Mouse (Mus musculus) embryonic facial prominence, embryonic 12.5 days (tissue): Measurements from ENCODE around the gene Tgm5. TPM values are rescaled to one million over a fixed set of nuclear protein-coding genes. Genes with fewer than 3 reads are reported as not detected.
"Not testable (repeated sequence)": the region's sequence is repeated elsewhere in the genome, so short reads cannot be mapped to it uniquely, and the experiment has no call there.

Experiments used
- ATAC-seq: fragments of 200-750 bp; cut with Nextera tagmentation; 2 replicates; pipeline ENCODE4 v1.8.0; 2017; ENCODE audit not compliant: insufficient number of reproducible peaks, insufficient read depth, low FRiP score, low TSS enrichment
- H3K27ac ChIP-seq: fragments of 300-500 bp; sonication (generic); 2 replicates; pipeline ENCODE4 v1.5.1; 2016; ENCODE audit warnings: mild to moderate bottlenecking
- H3K27me3 ChIP-seq: fragments of 300-500 bp; sonication (generic); 2 replicates; pipeline ENCODE4 v1.6.1; 2016; ENCODE audit warnings: mild to moderate bottlenecking, moderate library complexity
- H3K36me3 ChIP-seq: fragments of 300-500 bp; sonication (generic); 2 replicates; pipeline ENCODE4 v1.6.1; 2016; ENCODE audit warnings: mild to moderate bottlenecking
- H3K4me1 ChIP-seq: fragments of 300-500 bp; sonication (generic); 2 replicates; pipeline ENCODE4 v1.6.1; 2016
- H3K4me2 ChIP-seq: fragments of 300-500 bp; sonication (generic); replicated peaks from 2 replicates; pipeline ENCODE4 v1.6.1; 2016; ENCODE audit warnings: mild to moderate bottlenecking, moderate library complexity
- H3K4me3 ChIP-seq: fragments of 300-500 bp; sonication (generic); 2 replicates; pipeline ENCODE4 v1.5.1; 2016; ENCODE audit warnings: mild to moderate bottlenecking
- H3K9ac ChIP-seq: fragments of 300-500 bp; sonication (generic); 2 replicates; pipeline ENCODE4 v1.6.1; 2016; ENCODE audit warnings: mild to moderate bottlenecking, moderate library complexity
- H3K9me3 ChIP-seq: fragments of 300-500 bp; sonication (generic); 2 replicates; pipeline ENCODE4 v1.6.1; 2016; ENCODE audit warnings: mild to moderate bottlenecking, moderate library complexity
- WGBS: fragments of 180-500 bp; shearing (Covaris S2); methylation state at CpG from one replicate; pipeline ENCODE4 v1.1.7; 2016; 5-methylcytosine and 5-hydroxymethylcytosine counted together
- polyA plus RNA-seq: library from polyadenylated mRNA; unstranded; fragments of >200 nt; fragmentation: Nextera tagmentation; extraction: Ambion mirVana; gene quantifications from 2 replicates; pipeline ENCODE4 v1.2.1, GENCODE M21; 2016

Gene Tgm5
- polyA plus RNA-seq, 1 experiment from 2014 or later: not detected

GRCm38 (mm10) chr2:121004018-121004811 lies 81.4 kb downstream of the Tgm5 start:
- Histone ChIP-seq H3K4me1 (peaks cover 5% of the 10 kb centered on the region), H3K27ac (no peak overlapping the region), H3K4me3 (no peak overlapping the region), H3K9me3 (no peaks in the 10 kb centered on the region), H3K4me2 (no peak overlapping the region), H3K27me3 (no peaks in the 10 kb centered on the region), H3K36me3 (no peaks in the 10 kb centered on the region), H3K9ac (no peak overlapping the region)
- 83% methylated on average over 7 of the region's 7 CpGs for WGBS
- ATAC-seq: no peak

DNA sequence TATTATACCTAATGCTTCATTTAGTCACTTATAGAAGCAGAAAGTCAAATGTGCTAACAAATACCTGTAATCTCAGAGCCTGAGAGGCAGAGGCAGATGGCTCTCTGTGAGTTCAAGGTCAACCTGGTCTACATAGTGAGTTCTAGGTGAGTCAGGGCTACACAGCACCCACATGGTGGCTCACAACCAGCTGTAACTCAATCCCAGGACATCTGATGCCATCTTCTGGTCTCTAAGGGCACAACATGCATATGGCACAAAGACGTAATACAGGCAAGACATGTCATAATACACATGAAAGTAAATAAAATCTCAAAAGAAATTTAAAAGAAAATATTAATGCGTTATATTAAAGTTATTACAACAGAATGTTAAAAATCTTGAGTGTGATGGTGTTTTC lies 82.1 kb downstream of the Tgm5 start:
- no peak for ATAC-seq
- H3K4me2 ChIP-seq: no peak overlapping the region
- WGBS: 73% methylated on average over 2 of the region's 2 CpGs
- no peaks in the 10 kb centered on the region for H3K9me3 ChIP-seq
- H3K4me1 ChIP-seq: no peaks in the 10 kb centered on the region; the same call in 1 of the 2 replicates
- H3K27ac ChIP-seq: no peak overlapping the region
- H3K9ac ChIP-seq: no peak overlapping the region
- no peaks in the 10 kb centered on the region for H3K36me3 ChIP-seq
- no peaks in the 10 kb centered on the region for H3K27me3 ChIP-seq
- H3K4me3 ChIP-seq: no peak overlapping the region

DNA sequence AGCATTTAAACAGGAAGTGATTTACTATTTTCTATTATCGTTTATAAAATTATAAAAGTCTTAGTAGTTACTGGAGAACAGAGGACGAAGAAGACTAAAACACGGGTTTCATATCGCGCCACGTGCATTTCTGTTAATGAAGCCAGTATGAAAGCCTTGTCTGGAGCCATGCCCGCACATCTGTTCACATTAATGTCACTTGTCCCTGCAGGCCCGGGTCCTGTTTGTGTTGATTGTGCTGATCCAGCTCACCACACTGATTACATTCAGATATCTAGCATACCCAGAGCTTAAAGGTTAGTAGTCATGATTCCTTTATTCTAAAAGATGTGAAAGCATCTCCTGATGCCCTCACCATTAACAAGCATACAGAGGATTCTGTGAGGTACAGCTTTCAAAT lies 86.8 kb downstream of the Tgm5 start:
- no peak overlapping the region for H3K4me2 ChIP-seq
- ATAC-seq: no peak
- WGBS: 86% methylated on average over 8 of the region's 8 CpGs
- no peak overlapping the region for H3K4me3 ChIP-seq
- H3K9ac ChIP-seq: no peak overlapping the region
- no peaks in the 10 kb centered on the region for H3K9me3 ChIP-seq
- H3K27me3 ChIP-seq: no peaks in the 10 kb centered on the region
- no peaks in the 10 kb centered on the region for H3K36me3 ChIP-seq
- H3K27ac ChIP-seq: no peak overlapping the region
- no peaks in the 10 kb centered on the region for H3K4me1 ChIP-seq

GRCm38 (mm10) chr2:120996607-120997006 lies 89.0 kb downstream of the Tgm5 start:
- H3K9me3 ChIP-seq, H3K36me3 ChIP-seq, H3K27me3 ChIP-seq, H3K4me3 ChIP-seq, ATAC-seq, H3K4me1 ChIP-seq, H3K27ac ChIP-seq, H3K9ac ChIP-seq, H3K4me2 ChIP-seq: not testable (repeated sequence)
- 81% methylated on average over 1 of the region's 1 CpGs for WGBS

Other genes with a start within 250 kb of the Tgm5 start
- 12.1 and 12.3 TPM in 2 replicates for gene Cdan1, start 235.7 kb downstream of the Tgm5 start, polyA plus RNA-seq
- 7.1 and 9.1 TPM in 2 replicates for gene Ttbk2, start 235.2 kb downstream of the Tgm5 start, polyA plus RNA-seq
- gene Ubr1, start 115.1 kb downstream of the Tgm5 start, polyA plus RNA-seq: 28.5 and 29.3 TPM in 2 replicates
- gene Tmem62, start 108.8 kb downstream of the Tgm5 start, polyA plus RNA-seq: 2.3 and 2.9 TPM in 2 replicates
- gene Ccndbp1, start 77.4 kb downstream of the Tgm5 start, polyA plus RNA-seq: 41.6 and 41.7 TPM in 2 replicates
- 5.0 and 6.1 TPM in 2 replicates for gene Epb42, start 48.8 kb downstream of the Tgm5 start, polyA plus RNA-seq
- gene Tgm7, start 24.0 kb upstream of the Tgm5 start, polyA plus RNA-seq: not detected in 2 replicates
- gene Adal, start 54.6 kb upstream of the Tgm5 start, polyA plus RNA-seq: 22.8 and 23.6 TPM in 2 replicates
- 23.1 and 25.4 TPM in 2 replicates for gene Lcmt2, start 54.8 kb upstream of the Tgm5 start, polyA plus RNA-seq
- 76.4 and 88.6 TPM in 2 replicates for gene Tubgcp4, start 84.8 kb upstream of the Tgm5 start, polyA plus RNA-seq
- 11.4 and 11.6 TPM in 2 replicates for gene Zscan29, start 85.3 kb upstream of the Tgm5 start, polyA plus RNA-seq
- gene Trp53bp1, start 185.6 kb upstream of the Tgm5 start, polyA plus RNA-seq: 125 and 128 TPM in 2 replicates
- gene Map1a, start 203.8 kb upstream of the Tgm5 start, polyA plus RNA-seq: 3.9 and 4.4 TPM in 2 replicates